Mouse (Mus musculus) heart, embryonic 12.5 days (tissue): ENCODE data around the gene Zxdc. TPM values are rescaled to one million over a fixed set of nuclear protein-coding genes. Genes with fewer than 3 reads are reported as not detected.
A peak's percentile ranks its signal among the peaks of the same experiment; 100 is the strongest.

Experiments used
- ATAC-seq: fragments of 200-750 bp; cut with Nextera tagmentation; 2 replicates; pipeline ENCODE4 v1.8.0; 2017; ENCODE audit warnings: moderate TSS enrichment, moderate library complexity; ENCODE audit not compliant: insufficient number of reproducible peaks, low FRiP score
- H3K27ac ChIP-seq: fragments of 300-500 bp; sonication (generic); 2 replicates; pipeline ENCODE4 v1.5.1; 2016; ENCODE audit warnings: mild to moderate bottlenecking, moderate library complexity; ENCODE audit not compliant: poor library complexity, severe bottlenecking
- H3K27me3 ChIP-seq: fragments of 300-500 bp; sonication (generic); replicated peaks from 2 replicates; pipeline ENCODE4 v1.6.1; 2016; ENCODE audit warnings: mild to moderate bottlenecking, moderate library complexity
- H3K36me3 ChIP-seq: fragments of 300-500 bp; sonication (generic); 2 replicates; pipeline ENCODE4 v1.6.1; 2016; ENCODE audit warnings: mild to moderate bottlenecking, moderate library complexity
- H3K4me1 ChIP-seq: fragments of 300-500 bp; sonication (generic); replicated peaks from 2 replicates; pipeline ENCODE4 v1.6.1; 2016; ENCODE audit warnings: mild to moderate bottlenecking
- H3K4me2 ChIP-seq: fragments of 300-500 bp; sonication (generic); 2 replicates; pipeline ENCODE4 v1.6.1; 2016; ENCODE audit warnings: mild to moderate bottlenecking, moderate library complexity
- H3K4me3 ChIP-seq: fragments of 300-500 bp; sonication (generic); 2 replicates; pipeline ENCODE4 v1.5.1; 2016; ENCODE audit warnings: mild to moderate bottlenecking
- H3K9ac ChIP-seq: fragments of 300-500 bp; sonication (generic); 2 replicates; pipeline ENCODE4 v1.6.1; 2016; ENCODE audit warnings: mild to moderate bottlenecking, moderate library complexity
- H3K9me3 ChIP-seq: fragments of 300-500 bp; sonication (generic); replicated peaks from 2 replicates; pipeline ENCODE4 v1.6.1; 2016; ENCODE audit warnings: mild to moderate bottlenecking, moderate library complexity
- WGBS: fragments of 180-500 bp; shearing (Covaris S2); methylation state at CpG from one replicate; pipeline ENCODE4 v1.1.7; 2016; 5-methylcytosine and 5-hydroxymethylcytosine counted together
- polyA plus RNA-seq: library from polyadenylated mRNA; unstranded; fragments of >200 nt; fragmentation: Nextera tagmentation; extraction: Ambion mirVana; gene quantifications from 2 replicates; pipeline ENCODE4 v1.2.1, GENCODE M21; 2016

The Zxdc gene
- polyA plus RNA-seq, 1 experiment from 2014 or later, result 10.0 TPM

DNA sequence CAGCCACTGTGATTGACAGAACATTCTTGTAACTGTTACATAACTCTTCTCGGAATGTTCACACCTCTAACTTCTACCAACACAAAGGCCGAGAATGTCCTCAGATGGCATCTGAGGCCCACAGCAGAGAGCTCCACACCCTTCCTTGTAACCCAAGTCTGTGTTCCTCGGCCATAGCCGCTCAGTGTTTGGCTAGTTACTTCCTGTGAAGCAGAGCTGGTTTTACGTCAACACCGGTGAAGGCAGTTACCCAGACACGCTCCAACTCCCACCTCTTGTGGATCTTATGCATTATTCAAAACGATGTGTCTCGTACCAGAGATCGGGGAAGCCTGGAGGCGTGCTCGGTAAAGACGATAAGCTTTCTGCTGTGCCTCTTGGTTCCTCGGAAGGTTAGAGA is 60.6 kb downstream of the Zxdc start:
- H3K4me3 ChIP-seq, result no peak overlapping the region
- no peak overlapping the region for H3K9ac ChIP-seq
- 72% methylated on average over 14 of the region's 14 CpGs for WGBS
- H3K4me2 ChIP-seq, result no peak overlapping the region
- H3K27ac ChIP-seq, result no peak overlapping the region
- peaks cover 7% of the 10 kb centered on the region; the same call in 1 of the 2 replicates for H3K4me1 ChIP-seq
- H3K36me3 ChIP-seq, result no peaks in the 10 kb centered on the region
- H3K27me3 ChIP-seq, result peaks cover 25% of the 10 kb centered on the region
- no peak for ATAC-seq
- no peaks in the 10 kb centered on the region for H3K9me3 ChIP-seq

- Histone ChIP-seq H3K4me1 (peaks cover 7% of the 10 kb centered on the region; the same call in 1 of the 2 replicates), H3K9ac (no peak overlapping the region), H3K27me3 (peaks cover 22% of the 10 kb centered on the region), H3K4me2 (no peak overlapping the region), H3K27ac (no peak overlapping the region), H3K36me3 (no peaks in the 10 kb centered on the region), H3K9me3 (no peaks in the 10 kb centered on the region), H3K4me3 (no peak overlapping the region)
- WGBS, result 73% methylated on average over 2 of the region's 2 CpGs
- ATAC-seq, result no peak
Measured at GRCm38 (mm10) chr6:90431487-90431886, 62.2 kb downstream of the Zxdc start.

DNA sequence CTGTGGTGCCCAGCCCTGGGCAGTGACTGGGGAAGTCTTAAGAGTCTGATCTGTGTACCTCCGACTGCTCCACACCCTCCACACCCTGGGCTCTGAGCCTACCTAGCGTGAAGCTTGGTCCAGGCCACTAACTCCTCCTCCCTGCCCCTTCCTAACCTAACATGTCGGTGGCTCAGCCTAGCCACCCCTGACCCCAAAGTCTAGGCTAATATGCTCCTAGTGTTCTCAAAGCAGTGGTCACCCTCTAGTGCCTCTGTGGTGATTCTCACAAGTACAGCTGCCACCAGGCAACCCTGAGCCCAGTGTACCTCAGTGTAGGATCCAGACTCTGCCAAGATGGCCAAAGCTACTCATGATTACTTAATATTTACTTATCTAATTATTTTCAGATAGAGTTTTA is 65.4 kb downstream of the Zxdc start:
- H3K27me3 ChIP-seq, result 0 out of 2 replicates have a peak, but pooled peaks cover 5% of the 10 kb centered on the region
- ATAC-seq, result no peak
- H3K36me3 ChIP-seq, result no peaks in the 10 kb centered on the region
- no peaks in the 10 kb centered on the region for H3K4me1 ChIP-seq
- no peak overlapping the region for H3K27ac ChIP-seq
- H3K4me2 ChIP-seq, result no peak overlapping the region
- H3K4me3 ChIP-seq, result no peak overlapping the region
- no peak overlapping the region for H3K9ac ChIP-seq
- 58% methylated on average over 3 of the region's 3 CpGs for WGBS
- peaks cover 5% of the 10 kb centered on the region; the same call in 1 of the 2 replicates for H3K9me3 ChIP-seq

GRCm38 (mm10) chr6:90435195-90435618 is 65.9 kb downstream of the Zxdc start:
- WGBS, result 17% methylated on average over 11 of the region's 11 CpGs
- no peak overlapping the region for H3K4me2 ChIP-seq
- H3K4me1 ChIP-seq, result no peaks in the 10 kb centered on the region
- no peak overlapping the region for H3K9ac ChIP-seq
- 0 out of 2 replicates have a peak, but pooled peaks cover 5% of the 10 kb centered on the region for H3K27me3 ChIP-seq
- no peak for ATAC-seq
- no peak overlapping the region for H3K4me3 ChIP-seq
- H3K9me3 ChIP-seq, result peaks cover 5% of the 10 kb centered on the region; the same call in 1 of the 2 replicates
- H3K36me3 ChIP-seq, result no peaks in the 10 kb centered on the region
- H3K27ac ChIP-seq, result no peak overlapping the region

GRCm38 (mm10) chr6:90436192-90436907 is 67.1 kb downstream of the Zxdc start:
- H3K9me3 ChIP-seq, result peaks cover 5% of the 10 kb centered on the region; the same call in 1 of the 2 replicates
- no peak for ATAC-seq
- H3K27ac ChIP-seq, result no peak overlapping the region
- no peak overlapping the region for H3K9ac ChIP-seq
- no peaks in the 10 kb centered on the region for H3K36me3 ChIP-seq
- 0 out of 2 replicates have a peak, but pooled peaks cover 5% of the 10 kb centered on the region for H3K27me3 ChIP-seq
- no peaks in the 10 kb centered on the region for H3K4me1 ChIP-seq
- no peak overlapping the region for H3K4me2 ChIP-seq
- no peak overlapping the region for H3K4me3 ChIP-seq
- whole genome bisulfite sequencing, result 76% methylated on average over 10 of the region's 10 CpGs

- no peak overlapping the region for H3K9ac ChIP-seq
- H3K4me1 ChIP-seq, result no peaks in the 10 kb centered on the region
- H3K4me2 ChIP-seq, result no peak overlapping the region
- 83% methylated on average over 3 of the region's 3 CpGs for WGBS
- no peaks in the 10 kb centered on the region for H3K36me3 ChIP-seq
- H3K27ac ChIP-seq, result no peak overlapping the region
- 0 out of 2 replicates have a peak, but pooled peaks cover 5% of the 10 kb centered on the region for H3K27me3 ChIP-seq
- no peak overlapping the region for H3K4me3 ChIP-seq
- H3K9me3 ChIP-seq, result peaks cover 5% of the 10 kb centered on the region; the same call in 1 of the 2 replicates
- ATAC-seq, result no peak
Measured at GRCm38 (mm10) chr6:90437041-90437440, 67.7 kb downstream of the Zxdc start.

GRCm38 (mm10) chr6:90446883-90447282 is 77.6 kb downstream of the Zxdc start:
- Histone ChIP-seq H3K4me3 (no peak overlapping the region), H3K9ac (no peak overlapping the region), H3K4me1 (peaks cover 5% of the 10 kb centered on the region; the same call in 1 of the 2 replicates), H3K27me3 (no peaks in the 10 kb centered on the region), H3K27ac (no peak overlapping the region), H3K4me2 (no peak overlapping the region), H3K9me3 (no peaks in the 10 kb centered on the region), H3K36me3 (no peaks in the 10 kb centered on the region)
- ATAC-seq, result no peak
- WGBS, result 56% methylated on average over 4 of the region's 4 CpGs

GRCm38 (mm10) chr6:90450179-90450578 is 80.9 kb downstream of the Zxdc start:
- H3K4me2 ChIP-seq, result no peak overlapping the region
- H3K9ac ChIP-seq, result no peak overlapping the region
- no peak overlapping the region for H3K27ac ChIP-seq
- H3K27me3 ChIP-seq, result no peaks in the 10 kb centered on the region
- peak; percentile 22; the same call in 1 of the 2 replicates for ATAC-seq
- no peaks in the 10 kb centered on the region for H3K36me3 ChIP-seq
- peaks cover 5% of the 10 kb centered on the region; the same call in 1 of the 2 replicates for H3K4me1 ChIP-seq
- H3K4me3 ChIP-seq, result no peak overlapping the region
- H3K9me3 ChIP-seq, result no peaks in the 10 kb centered on the region
- WGBS, result 17% methylated on average over 7 of the region's 7 CpGs

DNA sequence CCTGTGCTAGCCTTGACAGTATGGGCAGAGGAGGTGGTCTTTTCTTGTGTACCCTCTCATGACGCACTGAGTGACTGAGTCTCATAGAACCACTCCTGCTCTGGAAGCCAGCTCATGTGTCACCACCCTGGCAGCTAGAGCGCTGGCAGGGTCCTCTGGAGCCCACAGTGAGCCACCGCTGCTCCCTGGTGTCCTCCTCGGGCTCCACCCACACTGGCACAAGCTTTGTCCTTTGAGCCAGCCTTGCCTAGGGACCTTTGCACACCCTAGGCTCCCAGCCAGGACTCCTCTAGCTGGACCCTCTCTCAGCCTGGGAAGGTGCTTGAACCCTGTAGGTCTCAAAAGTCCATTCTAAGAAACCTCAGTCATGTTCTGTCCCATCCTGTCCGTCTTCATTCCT is 81.4 kb downstream of the Zxdc start:
- peaks cover 5% of the 10 kb centered on the region; the same call in 1 of the 2 replicates for H3K4me1 ChIP-seq
- no peak overlapping the region for H3K27ac ChIP-seq
- no peak overlapping the region for H3K9ac ChIP-seq
- H3K27me3 ChIP-seq, result no peaks in the 10 kb centered on the region
- no peak overlapping the region for H3K4me3 ChIP-seq
- ATAC-seq, result peak; percentile 7; the same call in 1 of the 2 replicates
- 75% methylated on average over 5 of the region's 5 CpGs for WGBS
- no peaks in the 10 kb centered on the region for H3K36me3 ChIP-seq
- H3K9me3 ChIP-seq, result no peaks in the 10 kb centered on the region
- H3K4me2 ChIP-seq, result no peak overlapping the region

DNA sequence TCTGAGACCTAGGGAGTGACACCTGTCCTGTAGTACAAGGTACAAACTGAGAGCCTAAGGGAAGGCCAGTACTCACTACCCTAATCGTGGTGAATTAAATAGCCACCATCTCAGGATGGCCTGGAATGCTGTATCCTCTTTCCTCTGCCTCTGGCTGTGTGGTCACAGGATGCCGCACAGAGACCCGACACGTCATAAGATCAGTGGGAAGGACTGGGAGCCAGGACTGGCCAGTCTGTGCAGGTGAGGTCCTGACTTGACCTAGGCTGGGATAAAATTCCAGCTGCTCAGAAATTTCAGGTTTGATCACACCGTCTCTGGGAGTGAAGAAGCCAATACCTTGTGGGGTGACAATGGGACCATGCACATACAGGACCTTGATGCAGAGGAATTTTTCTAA is 82.2 kb downstream of the Zxdc start:
- no peak for ATAC-seq
- peaks cover 5% of the 10 kb centered on the region; the same call in 1 of the 2 replicates for H3K4me1 ChIP-seq
- H3K27me3 ChIP-seq, result no peaks in the 10 kb centered on the region
- H3K4me3 ChIP-seq, result no peak overlapping the region
- H3K36me3 ChIP-seq, result no peaks in the 10 kb centered on the region
- no peak overlapping the region for H3K4me2 ChIP-seq
- WGBS, result 81% methylated on average over 5 of the region's 5 CpGs
- H3K27ac ChIP-seq, result no peak overlapping the region
- no peak overlapping the region for H3K9ac ChIP-seq
- H3K9me3 ChIP-seq, result no peaks in the 10 kb centered on the region

DNA sequence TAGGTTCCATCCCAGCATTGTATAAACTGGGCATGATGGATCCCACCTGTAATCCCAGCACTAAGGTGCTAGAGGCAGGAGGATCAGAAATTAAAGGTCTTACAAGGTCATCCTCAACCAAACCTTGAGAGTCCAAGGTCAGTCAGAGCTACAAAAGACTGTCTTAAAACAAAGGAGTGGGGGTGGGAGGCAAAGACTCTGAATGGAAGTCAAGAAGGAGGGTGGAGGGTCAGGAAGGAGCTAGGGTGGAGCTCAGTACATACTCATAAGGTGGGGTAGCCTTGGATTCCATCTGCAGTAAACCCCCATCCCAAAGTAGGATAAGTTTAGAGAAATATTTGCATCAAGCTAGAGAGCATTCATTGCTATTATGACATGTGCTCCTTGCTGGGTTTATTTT is 83.3 kb downstream of the Zxdc start:
- H3K27ac ChIP-seq, result no peak overlapping the region
- H3K9me3 ChIP-seq, result no peaks in the 10 kb centered on the region
- no peaks in the 10 kb centered on the region for H3K4me1 ChIP-seq
- no peak overlapping the region for H3K9ac ChIP-seq
- no peaks in the 10 kb centered on the region for H3K27me3 ChIP-seq
- H3K4me3 ChIP-seq, result no peak overlapping the region
- no peak for ATAC-seq
- H3K36me3 ChIP-seq, result no peaks in the 10 kb centered on the region
- no peak overlapping the region for H3K4me2 ChIP-seq
